Mouse (Mus musculus): ENCODE measurements at regions not wholly inside any gene's neighbourhood (a gene's known extent, or its start where the extent isn't known, plus 50 kb on each side); places are given as distances from the start of the nearest gene placed in this dataset.
A peak's percentile ranks its signal among the peaks of the same experiment; 100 is the strongest.

DNA sequence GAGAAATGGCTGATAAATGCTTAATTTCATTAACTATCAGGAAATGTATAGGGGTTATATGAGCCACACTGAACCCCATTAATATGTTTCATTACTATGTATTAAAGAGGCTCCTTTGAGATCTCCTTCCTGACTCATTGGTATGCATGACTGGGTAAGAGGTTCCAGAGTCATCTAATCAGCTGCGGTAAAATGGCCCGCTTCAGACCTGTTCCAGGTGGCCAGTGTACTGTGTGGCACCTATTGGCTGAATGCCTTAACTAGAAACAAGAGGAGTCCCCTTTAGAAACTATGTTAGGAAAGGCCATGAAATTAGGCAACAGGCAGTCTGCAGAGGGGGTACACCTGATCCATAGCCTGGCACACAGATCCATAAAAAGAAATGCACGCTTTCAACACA is 283.6 kb upstream of the Rgma start:
- Histone ChIP-seq H3K27ac (ENCODE audit: control insufficient read depth, low read depth, low read length) (no peak overlapping the region), H3K27me3 (ENCODE audit: control insufficient read depth in 1 of 2, insufficient read depth in 2 of 2, low read length in 2 of 2) (no peaks in the 10 kb centered on the region; a peak in 1 of 4 replicates), H3K9ac (ENCODE audit: control insufficient read depth, low read depth, low read length, poor library complexity, severe bottlenecking) (no peak overlapping the region), H3K36me3 (ENCODE audit: control insufficient read depth in 1 of 2, insufficient read depth in 2 of 2, low read length in 2 of 2) (no peaks in the 10 kb centered on the region), H3K79me2 (ENCODE audit: control insufficient read depth, insufficient read depth, low read length, poor library complexity) (no peaks in the 10 kb centered on the region), H3K4me3 (ENCODE audit: control insufficient read depth in 1 of 2, insufficient read depth in 1 of 2, low read depth in 2 of 2, low read length in 2 of 2) (no peak overlapping the region), H3K9me3 (replicated peaks; ENCODE audit: insufficient read depth, low read length) (no peaks in the 10 kb centered on the region), H3K4me1 (ENCODE audit: control insufficient read depth in 1 of 2, insufficient read depth in 2 of 2, low read length in 2 of 2) (no peaks in the 10 kb centered on the region)
- TF ChIP-seq ELF1 (IDR thresholded peaks at IDR 0.05; ENCODE audit: low read depth, low read length) (no peak), EP300 (IDR thresholded peaks at IDR 0.05; ENCODE audit: low read depth in 1 of 2, low read length in 2 of 2) (no peak), ZC3H11A (IDR thresholded peaks at IDR 0.05; ENCODE audit: low read depth, low read length) (no peak), ZMIZ1 (IDR thresholded peaks at IDR 0.05; ENCODE audit: low read depth, low read length) (no peak), GABPA (IDR thresholded peaks at IDR 0.05; ENCODE audit: low read depth, low read length) (no peak), POLR2AphosphoS5 (IDR thresholded peaks at IDR 0.05; ENCODE audit: borderline replicate concordance, low read depth, low read length) (no peak), TCF12 (IDR thresholded peaks at IDR 0.05; ENCODE audit: low read depth, low read length) (no peak), JUND (IDR thresholded peaks at IDR 0.05; ENCODE audit: low read depth, low read length) (no peak), CHD1 (IDR thresholded peaks at IDR 0.05; ENCODE audit: low read depth, low read length) (no peak), MAFK (IDR thresholded peaks at IDR 0.05; ENCODE audit: borderline replicate concordance, low read depth, low read length) (no peak)
- no peak for DNase-seq (ENCODE audit: low read depth, low spot score)

GRCm38 (mm10) chr7:73094059-73094458 is 281.2 kb upstream of the Rgma start:
- Histone ChIP-seq H3K27ac (ENCODE audit: control insufficient read depth, low read depth, low read length) (no peak overlapping the region), H3K9me3 (replicated peaks; ENCODE audit: insufficient read depth, low read length) (no peaks in the 10 kb centered on the region), H3K27me3 (ENCODE audit: control insufficient read depth in 1 of 2, insufficient read depth in 2 of 2, low read length in 2 of 2) (no peaks in the 10 kb centered on the region; a peak in 1 of 4 replicates), H3K79me2 (ENCODE audit: control insufficient read depth, insufficient read depth, low read length, poor library complexity) (no peaks in the 10 kb centered on the region), H3K4me3 (ENCODE audit: control insufficient read depth in 1 of 2, insufficient read depth in 1 of 2, low read depth in 2 of 2, low read length in 2 of 2) (no peak overlapping the region), H3K4me1 (ENCODE audit: control insufficient read depth in 1 of 2, insufficient read depth in 2 of 2, low read length in 2 of 2) (no peaks in the 10 kb centered on the region), H3K36me3 (ENCODE audit: control insufficient read depth in 1 of 2, insufficient read depth in 2 of 2, low read length in 2 of 2) (no peaks in the 10 kb centered on the region), H3K9ac (ENCODE audit: control insufficient read depth, low read depth, low read length, poor library complexity, severe bottlenecking) (no peak overlapping the region)
- no peak for TF ChIP-seq NELFE (IDR thresholded peaks at IDR 0.05; ENCODE audit: low read depth, low read length)
- TF ChIP-seq ZMIZ1 (IDR thresholded peaks at IDR 0.05; ENCODE audit: low read depth, low read length): no peak
- TF ChIP-seq CHD2 (IDR thresholded peaks at IDR 0.05; ENCODE audit: low read length): no peak
- TF ChIP-seq SMC3 (IDR thresholded peaks at IDR 0.05; ENCODE audit: low read depth, low read length): no peak
- TF ChIP-seq MXI1 (IDR thresholded peaks at IDR 0.05; ENCODE audit: low read depth, low read length): no peak
- no peak for TF ChIP-seq UBTF (IDR thresholded peaks at IDR 0.05; ENCODE audit: borderline replicate concordance, insufficient read depth, low read depth, low read length)
- TF ChIP-seq E2F4 (IDR thresholded peaks at IDR 0.05; ENCODE audit: borderline replicate concordance, low read depth, low read length): no peak
- TF ChIP-seq USF1 (IDR thresholded peaks at IDR 0.05; ENCODE audit: low read depth, low read length): no peak
- peak; percentile 1 for DNase-seq (ENCODE audit: low read depth, low spot score)

All from MEL (cell line).